Mouse (Mus musculus) thymus, adult 2 months (tissue): ENCODE data around the gene Pck2. TPM values are rescaled to one million over a fixed set of nuclear protein-coding genes. Genes with fewer than 3 reads are reported as not detected.

ENCODE experiments used
- DNase-seq: peaks from one replicate; pipeline ENCODE4 v3.0.0; 2021
- H3K27ac ChIP-seq: fragments of 200-500 bp; 2 replicates; pipeline ENCODE4 v1.5.1; 2012; ENCODE audit warnings: low read length, control low read depth; ENCODE audit not compliant: control insufficient read depth, insufficient read depth
- H3K27me3 ChIP-seq: fragments of 200-500 bp; 2 replicates; pipeline ENCODE4 v1.6.1; 2012; ENCODE audit warnings: mild to moderate bottlenecking, low read length, moderate library complexity, mixed read lengths; ENCODE audit not compliant: control insufficient read depth, insufficient read depth
- H3K36me3 ChIP-seq: fragments of 200-500 bp; 2 replicates; pipeline ENCODE4 v1.6.1; 2012; ENCODE audit warnings: mild to moderate bottlenecking, low read length, moderate library complexity; ENCODE audit not compliant: control insufficient read depth, insufficient read depth
- H3K4me1 ChIP-seq: fragments of 200-500 bp; replicated peaks from 2 replicates; pipeline ENCODE4 v1.6.1; 2012; ENCODE audit warnings: low read length; ENCODE audit not compliant: control insufficient read depth, insufficient read depth
- H3K4me3 ChIP-seq: fragments of 200-500 bp; 2 replicates; pipeline ENCODE4 v1.5.1; 2012; ENCODE audit warnings: mild to moderate bottlenecking, low read length, control low read depth, moderate library complexity; ENCODE audit not compliant: control insufficient read depth, insufficient read depth
- CTCF ChIP-seq: fragments of 200-500 bp; IDR thresholded peaks from 2 replicates; pipeline ENCODE4 v1.5.1; 2012; ENCODE audit warnings: mild to moderate bottlenecking, control low read depth, low read length, moderate library complexity, borderline replicate concordance; ENCODE audit not compliant: control insufficient read depth, poor library complexity, insufficient read depth; ENCODE audit errors: extremely low read depth
- POLR2A ChIP-seq: fragments of 200-500 bp; IDR thresholded peaks from 2 replicates; pipeline ENCODE4 v1.6.1; 2012; ENCODE audit warnings: mild to moderate bottlenecking, low read length, control low read depth, moderate library complexity; ENCODE audit not compliant: control insufficient read depth, poor library complexity, insufficient read depth; ENCODE audit errors: extremely low read depth
- WGBS: fragments of 180-500 bp; shearing (Covaris S2); methylation state at CpG from one replicate; pipeline ENCODE4 v1.1.7; 2018; 5-methylcytosine and 5-hydroxymethylcytosine counted together
- polyA plus RNA-seq: library from polyadenylated mRNA; depleted of rRNA; stranded (reverse); fragments of >200 nt; gene quantifications from 2 replicates; pipeline ENCODE4 v1.2.3, GENCODE M21; 2012; rRNA removed

Pck2 gene
- polyA plus RNA-seq, 1 experiment: 13.2 TPM

- Histone ChIP-seq H3K36me3 (peaks cover 14% of the 10 kb centered on the region), H3K27ac (peak within 1 kb of the TSS; percentile 82), H3K4me3 (peak within 1 kb of the TSS; percentile 70), H3K27me3 (no peaks in the 10 kb centered on the region), H3K4me1 (peaks cover 13% of the 10 kb centered on the region)
- TF ChIP-seq CTCF (0 out of 2 replicates have a peak, but pooled peaks have one; percentile 8), POLR2A (no peak)
- under 1% methylated on average over 22 of the region's 22 CpGs for WGBS
- DNase-seq: peak; percentile 66
Measured at GRCm38 (mm10) chr14:55590748-55591330, 50.8 kb downstream of the Pck2 start, which contains the start of gene Psme2. Gene Psme2 (minus strand): TSS chr14:55591113.

GRCm38 (mm10) chr14:55591331-55591891 is 51.3 kb downstream of the Pck2 start, which contains the start of gene Rnf31:
Gene Rnf31 (plus strand): TSS chr14:55591708.
- Histone ChIP-seq H3K36me3 (peaks cover 20% of the 10 kb centered on the region), H3K4me3 (peak within 1 kb of the TSS; percentile 70), H3K27ac (peak within 1 kb of the TSS; percentile 82), H3K27me3 (no peaks in the 10 kb centered on the region), H3K4me1 (peaks cover 13% of the 10 kb centered on the region)
- TF ChIP-seq POLR2A: no peak
- TF ChIP-seq CTCF: 0 out of 2 replicates have a peak, but pooled peaks have one; percentile 28
- WGBS: under 1% methylated on average over 33 of the region's 33 CpGs
- peak; percentile 89 for DNase-seq

- DNase-seq: no peak
- H3K4me1 ChIP-seq: peaks cover 13% of the 10 kb centered on the region
- no peak overlapping the region for H3K27ac ChIP-seq
- WGBS: 5% methylated on average over 16 of the region's 16 CpGs
- H3K36me3 ChIP-seq: peaks cover 23% of the 10 kb centered on the region
- TF ChIP-seq CTCF: no peak
- TF ChIP-seq POLR2A: no peak
- peak overlapping the region; percentile 70 for H3K4me3 ChIP-seq
- no peaks in the 10 kb centered on the region for H3K27me3 ChIP-seq
Measured at GRCm38 (mm10) chr14:55592226-55592625, 52.2 kb downstream of the Pck2 start.

- Histone ChIP-seq H3K36me3 (peaks cover 45% of the 10 kb centered on the region), H3K27ac (no peak overlapping the region), H3K4me3 (no peak overlapping the region), H3K4me1 (peaks cover 8% of the 10 kb centered on the region), H3K27me3 (no peaks in the 10 kb centered on the region)
- no peak for TF ChIP-seq CTCF
- TF ChIP-seq POLR2A: no peak
- no peak for DNase-seq
- WGBS: 96% methylated on average over 13 of the region's 13 CpGs
Measured at GRCm38 (mm10) chr14:55596036-55596690, 56.1 kb downstream of the Pck2 start.

- peaks cover 14% of the 10 kb centered on the region for H3K4me1 ChIP-seq
- 97% methylated on average over 21 of the region's 21 CpGs for WGBS
- TF ChIP-seq POLR2A (no peak), CTCF (no peak)
- H3K4me3 ChIP-seq: no peak overlapping the region
- H3K36me3 ChIP-seq: peaks cover 53% of the 10 kb centered on the region
- no peak for DNase-seq
- no peaks in the 10 kb centered on the region for H3K27me3 ChIP-seq
- H3K27ac ChIP-seq: no peak overlapping the region
Measured at GRCm38 (mm10) chr14:55598521-55599390, 58.7 kb downstream of the Pck2 start.

Other genes with a start within 250 kb of the Pck2 start
- 38.3 and 46.8 TPM in 2 replicates for gene Dhrs4, start 61.5 kb upstream of the Pck2 start, polyA plus RNA-seq
- gene Carmil3, start 49.6 kb upstream of the Pck2 start, polyA plus RNA-seq: 20.6 and 25.4 TPM in 2 replicates
- gene Cpne6, start 29.8 kb upstream of the Pck2 start, polyA plus RNA-seq: 0.98 and 1.0 TPM in 2 replicates
- gene Nrl, start 15.3 kb upstream of the Pck2 start, polyA plus RNA-seq: 0.50 and 0.70 TPM in 2 replicates
- gene Dcaf11, start 19.7 kb downstream of the Pck2 start, polyA plus RNA-seq: 76.8 and 77.7 TPM in 2 replicates
- gene A730061H03Rik, start 20.1 kb downstream of the Pck2 start, polyA plus RNA-seq: 8.2 and 8.3 TPM in 2 replicates
- 1.7 and 20.2 TPM in 2 replicates for gene Fitm1, start 35.4 kb downstream of the Pck2 start, polyA plus RNA-seq
- gene Psme1, start 37.9 kb downstream of the Pck2 start, polyA plus RNA-seq: 129 and 136 TPM in 2 replicates
- gene Emc9, start 45.0 kb downstream of the Pck2 start, polyA plus RNA-seq: 7.4 and 13.4 TPM in 2 replicates
- gene Psme2, start 50.8 kb downstream of the Pck2 start, polyA plus RNA-seq: 98.7 and 104 TPM in 2 replicates
- 84.0 and 89.3 TPM in 2 replicates for gene Rnf31, start 51.4 kb downstream of the Pck2 start, polyA plus RNA-seq
- 135 and 162 TPM in 2 replicates for gene Irf9, start 63.3 kb downstream of the Pck2 start, polyA plus RNA-seq
- 2.9 and 3.7 TPM in 2 replicates for gene Rec8, start 77.8 kb downstream of the Pck2 start, polyA plus RNA-seq
- gene Ipo4, start 95.7 kb downstream of the Pck2 start, polyA plus RNA-seq: 68.1 and 71.6 TPM in 2 replicates
- gene Gm49378, start 97.6 kb downstream of the Pck2 start, polyA plus RNA-seq: 10.2 and 10.9 TPM in 2 replicates
- gene Tm9sf1, start 103.5 kb downstream of the Pck2 start, polyA plus RNA-seq: 98.1 and 102 TPM in 2 replicates
- 2.2 and 2.6 TPM in 2 replicates for gene Tssk4, start 109.9 kb downstream of the Pck2 start, polyA plus RNA-seq
- 34.7 and 45.8 TPM in 2 replicates for gene Mdp1, start 120.2 kb downstream of the Pck2 start, polyA plus RNA-seq
- 27.8 and 40.9 TPM in 2 replicates for gene Gmpr2, start 131.7 kb downstream of the Pck2 start, polyA plus RNA-seq
- 292 and 416 TPM in 2 replicates for gene Nedd8, start 131.9 kb downstream of the Pck2 start, polyA plus RNA-seq
- 51.5 and 51.9 TPM in 2 replicates for gene Tinf2, start 141.6 kb downstream of the Pck2 start, polyA plus RNA-seq
- gene Tgm1, start 173.7 kb downstream of the Pck2 start, polyA plus RNA-seq: 7.2 and 8.2 TPM in 2 replicates
- 80.5 and 84.9 TPM in 2 replicates for gene Rabggta, start 182.0 kb downstream of the Pck2 start, polyA plus RNA-seq
- 78.9 and 93.5 TPM in 2 replicates for gene Dhrs1, start 205.4 kb downstream of the Pck2 start, polyA plus RNA-seq
- 41.5 and 43.6 TPM in 2 replicates for gene Nop9, start 205.4 kb downstream of the Pck2 start, polyA plus RNA-seq
- 1.8 and 2.7 TPM in 2 replicates for gene Cideb, start 218.2 kb downstream of the Pck2 start, polyA plus RNA-seq
- gene Ltb4r2, start 221.2 kb downstream of the Pck2 start, polyA plus RNA-seq: 1.7 and 1.8 TPM in 2 replicates
- gene Ltb4r1, start 225.7 kb downstream of the Pck2 start, polyA plus RNA-seq: 2.6 and 2.8 TPM in 2 replicates
- gene Adcy4, start 243.8 kb downstream of the Pck2 start, polyA plus RNA-seq: 7.4 and 11.2 TPM in 2 replicates
- 66.8 and 84.4 TPM in 2 replicates for gene Ripk3, start 248.6 kb downstream of the Pck2 start, polyA plus RNA-seq